Mouse (Mus musculus): ENCODE measurements around the gene AC141477.1.

GRCm38 (mm10) chr10:76468203-76469162, 28.2 kb upstream of the AC141477.1 start, which contains the start of the genes Mcm3ap and Ybey:
- no peak for TF ChIP-seq CTCF (IDR thresholded peaks at IDR 0.05; ENCODE audit: control insufficient read depth, insufficient read depth, insufficient read length)
- no peak for TF ChIP-seq CEBPB (IDR thresholded peaks at IDR 0.05; ENCODE audit: low read depth)
- TF ChIP-seq MYOD1 (IDR thresholded peaks at IDR 0.05; ENCODE audit: control insufficient read depth, insufficient read length, low read depth), result no peak
- no peak for TF ChIP-seq USF1 (IDR thresholded peaks at IDR 0.05; ENCODE audit: low read depth)

Data from C2C12 (cell line).